Mouse (Mus musculus) bone marrow, adult 2 months (tissue): ENCODE results near the gene Ostm1.

Experiments used
- CTCF ChIP-seq: fragments of 200-500 bp; IDR thresholded peaks from 2 replicates; pipeline ENCODE4 v1.5.1; 2011; ENCODE audit warnings: low read length, control low read depth; ENCODE audit not compliant: control insufficient read depth, insufficient read depth
- POLR2A ChIP-seq: fragments of 200-500 bp; IDR thresholded peaks from 2 replicates; pipeline ENCODE4 v1.6.1; 2011; ENCODE audit warnings: low read depth, mild to moderate bottlenecking, control low read depth, low read length, borderline replicate concordance; ENCODE audit not compliant: control insufficient read depth

DNA sequence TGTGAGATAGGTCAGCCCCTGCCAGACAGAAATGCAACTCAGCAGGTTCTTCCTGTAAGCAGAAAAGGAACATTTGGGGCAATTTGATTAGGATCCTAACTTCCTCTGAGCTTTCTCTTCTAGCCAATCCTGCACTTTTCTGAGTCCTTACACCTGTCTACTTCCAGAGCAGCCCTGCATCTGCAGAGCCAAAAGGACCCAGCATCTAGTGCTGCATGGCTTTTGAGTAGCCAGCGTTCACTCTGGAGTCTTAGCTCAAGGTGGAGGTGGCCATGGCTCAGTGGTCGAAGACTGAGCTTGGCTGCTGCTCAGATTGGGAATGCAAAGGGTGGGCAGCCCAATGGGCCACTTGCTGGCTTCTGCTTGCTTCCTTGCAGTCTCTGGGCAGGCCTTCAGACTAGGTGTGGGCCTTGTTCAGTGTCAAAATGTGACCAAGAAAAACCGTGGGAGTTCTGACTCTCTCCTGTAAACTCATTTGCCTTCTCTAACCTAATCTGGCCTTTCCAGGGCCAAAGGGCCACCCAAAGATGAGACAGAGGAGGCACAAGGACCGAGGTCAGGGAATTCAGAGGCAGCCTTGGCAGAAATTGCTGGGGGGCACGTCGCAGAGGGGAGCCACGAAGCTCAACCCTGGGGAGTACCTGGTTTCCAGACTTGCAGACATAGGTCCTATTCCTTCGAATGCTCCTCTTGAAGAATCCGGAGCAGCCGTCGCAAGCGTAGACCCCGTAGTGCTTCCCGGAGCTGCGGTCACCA is 5.9 kb upstream of the Ostm1 start:
- no peak for TF ChIP-seq CTCF
- no peak for TF ChIP-seq POLR2A
